Mouse (Mus musculus): ENCODE measurements at regions not wholly inside any gene's neighbourhood (a gene's known extent, or its start where the extent isn't known, plus 50 kb on each side); places are given as distances from the start of the nearest gene placed in this dataset.

DNA sequence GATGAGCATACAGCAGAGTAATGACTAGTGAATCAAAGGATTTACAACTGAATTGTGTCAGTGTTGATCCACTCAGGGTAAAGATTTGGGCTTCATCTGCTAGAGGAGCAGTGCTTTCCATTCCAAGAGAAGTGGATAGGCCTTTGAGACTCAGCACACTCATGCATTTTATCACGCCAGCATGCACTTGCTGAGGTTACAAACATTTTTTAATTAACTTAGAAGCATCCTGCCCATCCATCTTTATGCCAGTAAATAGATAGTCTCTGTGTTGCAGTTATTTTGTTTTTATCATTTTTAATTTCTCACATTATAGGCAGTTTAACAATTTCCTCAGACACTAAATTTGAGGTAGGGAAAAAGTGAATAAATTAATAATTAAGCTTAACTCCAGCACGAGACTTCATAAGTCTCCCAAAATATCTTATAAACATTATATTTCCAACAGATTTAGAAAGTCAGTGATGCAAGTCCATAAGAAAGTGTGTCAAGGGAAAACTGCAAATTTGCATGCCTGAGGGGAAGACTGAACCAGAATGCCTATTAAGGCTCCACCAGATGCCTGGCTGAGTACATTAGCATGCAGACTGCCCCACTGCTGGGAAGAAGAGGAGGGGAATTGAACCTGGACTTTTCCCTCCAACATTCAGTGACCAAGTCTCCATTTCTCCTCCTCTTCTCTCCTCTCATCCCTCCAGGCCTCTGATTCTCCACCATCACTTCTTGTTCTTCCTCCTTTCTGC, 180.2 kb upstream of the Nwd2 start:
- H3K27me3 ChIP-seq (replicated peaks; ENCODE audit: control insufficient read depth, insufficient read depth, low read length) = no peaks in the 10 kb centered on the region
- H3K4me3 ChIP-seq (ENCODE audit: insufficient read depth, low read depth, low read length) = no peak overlapping the region
- H3K36me3 ChIP-seq (ENCODE audit: control insufficient read depth, insufficient read depth, low read length) = no peaks in the 10 kb centered on the region
- 53% methylated on average over 2 of the region's 2 CpGs for WGBS
- no peak overlapping the region for H3K27ac ChIP-seq (ENCODE audit: insufficient read depth, low read depth, low read length)
- TF ChIP-seq CTCF (conservative IDR thresholded peaks at IDR 0.05; ENCODE audit: insufficient read depth, insufficient read length, low read depth, low read length) = no peak
- no peak for TF ChIP-seq POLR2A (IDR thresholded peaks at IDR 0.05; ENCODE audit: low read depth, low read length)
- no peak for DNase-seq
- no peaks in the 10 kb centered on the region for H3K4me1 ChIP-seq (ENCODE audit: control insufficient read depth, insufficient read depth, low read length)

DNA sequence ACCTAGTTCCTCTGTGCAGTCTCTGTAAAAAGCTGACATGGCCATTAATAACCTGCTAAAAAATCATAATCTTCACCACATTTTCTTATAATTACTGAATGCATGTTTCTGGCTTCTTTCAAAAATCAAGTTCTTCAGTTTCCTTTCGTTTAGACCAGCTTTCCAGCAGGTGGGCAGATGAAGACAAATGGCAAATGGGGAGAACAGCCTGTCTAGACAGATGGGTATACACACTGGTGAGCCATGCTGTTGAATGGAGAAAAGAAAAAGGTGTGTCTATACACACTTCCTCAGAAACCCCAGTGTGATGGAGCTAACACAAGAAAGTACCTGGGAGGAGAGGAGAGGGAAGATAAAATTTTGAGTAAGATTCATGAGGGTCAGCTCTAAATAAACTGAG, 179.2 kb upstream of the Nwd2 start:
- Histone ChIP-seq H3K4me3 (ENCODE audit: insufficient read depth, low read depth, low read length) (no peak overlapping the region), H3K27ac (ENCODE audit: insufficient read depth, low read depth, low read length) (no peak overlapping the region), H3K4me1 (ENCODE audit: control insufficient read depth, insufficient read depth, low read length) (no peaks in the 10 kb centered on the region), H3K36me3 (ENCODE audit: control insufficient read depth, insufficient read depth, low read length) (no peaks in the 10 kb centered on the region), H3K27me3 (replicated peaks; ENCODE audit: control insufficient read depth, insufficient read depth, low read length) (no peaks in the 10 kb centered on the region)
- TF ChIP-seq CTCF (conservative IDR thresholded peaks at IDR 0.05; ENCODE audit: insufficient read depth, insufficient read length, low read depth, low read length) = no peak
- TF ChIP-seq POLR2A (IDR thresholded peaks at IDR 0.05; ENCODE audit: low read depth, low read length) = no peak
- no peak for DNase-seq
- WGBS = 42% methylated on average over 1 of the region's 1 CpGs

DNA sequence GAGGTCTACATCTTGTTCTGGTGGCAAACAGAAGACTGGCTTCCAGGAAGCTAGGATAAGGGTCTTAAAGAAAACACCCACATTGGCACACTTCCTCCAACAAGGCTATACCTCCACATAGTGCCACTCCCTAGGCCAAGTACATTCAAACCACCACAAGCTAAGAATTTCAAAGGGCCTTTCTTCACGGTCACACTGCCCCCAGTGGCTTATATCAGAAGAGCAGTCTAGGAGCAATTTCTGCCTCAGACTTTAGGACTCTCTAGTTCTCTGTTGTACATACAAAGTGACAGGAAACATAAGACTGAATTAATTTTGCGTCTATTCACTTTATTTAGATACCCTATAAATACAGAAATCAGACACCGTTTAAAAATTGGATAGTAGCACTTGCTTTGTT, 175.7 kb upstream of the Nwd2 start:
- no peaks in the 10 kb centered on the region for H3K36me3 ChIP-seq (ENCODE audit: control insufficient read depth, insufficient read depth, low read length)
- no peaks in the 10 kb centered on the region for H3K27me3 ChIP-seq (replicated peaks; ENCODE audit: control insufficient read depth, insufficient read depth, low read length)
- H3K4me3 ChIP-seq (ENCODE audit: insufficient read depth, low read depth, low read length) = no peak overlapping the region
- no peak for DNase-seq
- H3K27ac ChIP-seq (ENCODE audit: insufficient read depth, low read depth, low read length) = no peak overlapping the region
- no peak for TF ChIP-seq POLR2A (IDR thresholded peaks at IDR 0.05; ENCODE audit: low read depth, low read length)
- H3K4me1 ChIP-seq (ENCODE audit: control insufficient read depth, insufficient read depth, low read length) = no peaks in the 10 kb centered on the region
- 79% methylated on average over 3 of the region's 3 CpGs for WGBS

DNA sequence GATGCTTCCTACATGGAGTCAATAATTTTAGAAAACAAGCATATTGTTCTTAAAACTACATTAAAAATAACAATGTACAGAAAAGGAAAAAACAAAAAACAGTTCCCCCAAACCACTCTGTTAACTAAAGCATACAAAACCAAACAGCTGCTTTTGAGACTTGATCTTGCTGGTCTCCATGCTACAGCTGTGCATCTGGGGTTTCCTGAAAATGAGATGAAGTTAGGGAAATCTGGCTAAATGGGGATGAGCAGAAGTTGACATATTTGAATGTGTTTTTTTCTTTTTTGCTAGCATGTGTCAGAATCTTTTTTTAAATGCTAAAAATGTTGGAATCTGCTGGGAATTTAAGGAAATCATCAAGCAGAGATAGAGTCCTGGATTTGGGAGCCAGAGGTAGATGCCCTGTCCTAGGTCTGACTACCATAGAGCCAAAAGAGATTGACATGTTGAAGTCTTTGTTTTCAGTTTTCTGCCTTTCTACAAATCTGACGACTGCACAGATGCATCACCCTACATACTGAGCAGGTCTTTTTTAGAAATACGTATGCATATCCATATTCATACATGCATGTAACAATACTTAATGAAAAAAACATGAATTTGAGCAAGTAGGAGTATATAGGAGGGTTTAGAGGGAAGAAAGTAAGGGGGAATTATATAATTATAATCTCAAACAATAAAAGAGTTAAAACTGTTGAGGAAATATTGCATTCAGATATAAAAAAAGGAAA, 172.5 kb upstream of the Nwd2 start:
- 73% methylated on average over 2 of the region's 2 CpGs for WGBS
- no peaks in the 10 kb centered on the region for H3K4me1 ChIP-seq (ENCODE audit: control insufficient read depth, insufficient read depth, low read length)
- TF ChIP-seq POLR2A (IDR thresholded peaks at IDR 0.05; ENCODE audit: low read depth, low read length) (no peak), CTCF (conservative IDR thresholded peaks at IDR 0.05; ENCODE audit: insufficient read depth, insufficient read length, low read depth, low read length) (no peak)
- no peak overlapping the region for H3K27ac ChIP-seq (ENCODE audit: insufficient read depth, low read depth, low read length)
- DNase-seq = no peak
- H3K27me3 ChIP-seq (replicated peaks; ENCODE audit: control insufficient read depth, insufficient read depth, low read length) = no peaks in the 10 kb centered on the region
- no peaks in the 10 kb centered on the region for H3K36me3 ChIP-seq (ENCODE audit: control insufficient read depth, insufficient read depth, low read length)
- no peak overlapping the region for H3K4me3 ChIP-seq (ENCODE audit: insufficient read depth, low read depth, low read length)

DNA sequence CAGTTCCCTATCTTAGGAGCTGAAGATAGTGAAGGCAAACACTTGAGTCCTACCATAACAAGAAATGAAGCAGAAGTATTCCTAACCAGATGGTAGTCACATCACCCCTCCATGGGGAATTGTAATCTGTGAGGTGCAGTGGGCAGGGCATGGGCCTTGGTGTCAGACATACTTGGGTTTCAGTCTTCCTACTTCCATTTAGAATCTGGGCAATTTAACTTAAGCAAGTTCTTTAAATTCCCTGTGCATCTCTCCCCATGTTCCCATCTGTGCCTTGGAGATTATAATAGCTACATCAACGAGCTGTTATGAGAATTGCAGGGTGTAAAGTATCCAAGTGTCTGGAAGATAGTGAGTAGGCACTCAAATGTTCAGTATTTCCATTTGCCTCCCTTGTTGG, 149.9 kb upstream of the Nwd2 start:
- Histone ChIP-seq H3K36me3 (ENCODE audit: control insufficient read depth, insufficient read depth, low read length) (no peaks in the 10 kb centered on the region), H3K27ac (ENCODE audit: insufficient read depth, low read depth, low read length) (no peak overlapping the region), H3K4me3 (ENCODE audit: insufficient read depth, low read depth, low read length) (no peak overlapping the region), H3K4me1 (ENCODE audit: control insufficient read depth, insufficient read depth, low read length) (no peaks in the 10 kb centered on the region), H3K27me3 (replicated peaks; ENCODE audit: control insufficient read depth, insufficient read depth, low read length) (no peaks in the 10 kb centered on the region)
- DNase-seq = no peak
- no peak for TF ChIP-seq CTCF (conservative IDR thresholded peaks at IDR 0.05; ENCODE audit: insufficient read depth, insufficient read length, low read depth, low read length)
- TF ChIP-seq POLR2A (IDR thresholded peaks at IDR 0.05; ENCODE audit: low read depth, low read length) = no peak
- WGBS = 43% methylated on average over 1 of the region's 1 CpGs

DNA sequence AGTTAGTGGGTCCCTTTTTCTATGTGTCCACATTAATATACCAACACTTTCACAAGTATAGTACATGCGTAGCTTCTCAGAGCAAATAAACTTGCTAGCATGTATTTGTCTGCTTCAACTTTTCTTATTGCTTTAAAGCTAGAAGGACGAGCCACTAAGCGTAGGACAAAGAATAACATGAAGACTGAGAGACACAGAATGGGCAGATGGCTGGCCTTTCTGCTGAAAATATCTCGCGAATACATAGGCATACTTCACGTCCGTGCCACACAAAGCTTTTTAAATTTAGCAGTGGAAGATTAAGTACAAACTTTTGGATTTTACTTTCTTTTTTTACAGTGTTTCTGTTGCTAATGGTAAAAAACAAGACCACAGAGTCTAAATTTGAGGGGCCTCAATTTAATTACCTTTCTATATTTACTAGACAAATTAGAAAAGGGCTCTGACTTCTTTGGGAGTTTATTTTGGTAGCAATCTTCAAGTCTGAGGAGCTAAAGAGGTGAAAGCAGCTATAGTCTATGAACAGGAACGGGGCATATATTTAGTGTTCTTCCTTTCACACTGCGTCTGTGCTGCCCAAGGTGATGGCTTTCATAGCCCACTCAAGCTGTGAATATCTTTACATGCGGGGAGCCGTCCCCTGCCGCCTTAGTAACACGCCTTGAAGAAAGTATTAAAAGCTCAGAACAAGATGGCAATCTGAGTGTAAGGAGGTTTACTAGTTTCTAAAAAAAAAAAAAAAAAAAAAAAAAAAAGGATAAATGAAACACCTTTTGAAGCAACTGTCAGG, 145.7 kb upstream of the Nwd2 start:
- no peak for DNase-seq
- TF ChIP-seq CTCF (conservative IDR thresholded peaks at IDR 0.05; ENCODE audit: insufficient read depth, insufficient read length, low read depth, low read length) = no peak
- no peak for TF ChIP-seq POLR2A (IDR thresholded peaks at IDR 0.05; ENCODE audit: low read depth, low read length)
- Histone ChIP-seq H3K4me3 (ENCODE audit: insufficient read depth, low read depth, low read length) (no peak overlapping the region), H3K4me1 (ENCODE audit: control insufficient read depth, insufficient read depth, low read length) (no peaks in the 10 kb centered on the region), H3K27ac (ENCODE audit: insufficient read depth, low read depth, low read length) (no peak overlapping the region), H3K36me3 (ENCODE audit: control insufficient read depth, insufficient read depth, low read length) (no peaks in the 10 kb centered on the region), H3K27me3 (replicated peaks; ENCODE audit: control insufficient read depth, insufficient read depth, low read length) (no peaks in the 10 kb centered on the region)
- WGBS = 91% methylated on average over 13 of the region's 13 CpGs

DNA sequence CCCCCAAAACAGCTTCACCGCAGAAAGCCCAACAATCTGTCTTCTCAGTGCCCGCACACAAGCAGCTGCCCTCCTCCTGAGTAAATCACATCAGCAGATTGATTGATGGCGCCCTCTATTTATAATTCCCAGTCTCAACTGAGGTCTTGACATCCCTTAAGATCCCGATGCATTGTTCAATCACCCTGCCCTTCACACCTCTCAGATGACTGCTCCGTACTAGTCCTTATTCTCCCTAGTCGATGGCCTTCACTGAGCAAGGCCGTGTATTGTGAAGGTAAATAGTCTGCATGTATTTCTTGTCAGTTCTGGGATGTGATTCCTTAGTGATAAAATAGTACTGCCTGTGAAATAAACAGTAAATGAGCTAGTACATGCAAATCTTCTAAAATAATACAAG, 114.7 kb upstream of the Nwd2 start:
- 43% methylated on average over 7 of the region's 7 CpGs for WGBS
- Histone ChIP-seq H3K27ac (ENCODE audit: insufficient read depth, low read depth, low read length) (no peak overlapping the region), H3K4me1 (ENCODE audit: control insufficient read depth, insufficient read depth, low read length) (no peaks in the 10 kb centered on the region), H3K36me3 (ENCODE audit: control insufficient read depth, insufficient read depth, low read length) (no peaks in the 10 kb centered on the region), H3K4me3 (ENCODE audit: insufficient read depth, low read depth, low read length) (no peak overlapping the region), H3K27me3 (replicated peaks; ENCODE audit: control insufficient read depth, insufficient read depth, low read length) (no peaks in the 10 kb centered on the region)
- DNase-seq = no peak
- no peak for TF ChIP-seq CTCF (conservative IDR thresholded peaks at IDR 0.05; ENCODE audit: insufficient read depth, insufficient read length, low read depth, low read length)
- no peak for TF ChIP-seq POLR2A (IDR thresholded peaks at IDR 0.05; ENCODE audit: low read depth, low read length)
